Mouse (Mus musculus) urinary bladder, adult 2 months (tissue): ENCODE data around the gene Aox4. TPM values are rescaled to one million over a fixed set of nuclear protein-coding genes. Genes with fewer than 3 reads are reported as not detected.

Experiments
- DNase-seq: peaks from one replicate; pipeline ENCODE4 v3.0.0; 2022; ENCODE audit warnings: low spot score
- polyA plus RNA-seq: library from polyadenylated mRNA; depleted of rRNA; stranded (reverse); fragments of >200 nt; gene quantifications from 2 replicates; pipeline ENCODE4 v1.2.3, GENCODE M21; 2012; rRNA removed

Gene Aox4
- polyA plus RNA-seq, 1 experiment, result 0.07 TPM

- no peak for DNase-seq
These were observed 90.9 kb downstream of the Aox4 start for GRCm38 (mm10) chr1:58301073-58301472.

- DNase-seq, result no peak
These were observed 91.8 kb downstream of the Aox4 start for GRCm38 (mm10) chr1:58302015-58302414.

GRCm38 (mm10) chr1:58303009-58303408, 92.8 kb downstream of the Aox4 start:
- no peak for DNase-seq

- DNase-seq, result no peak
These were observed 93.5 kb downstream of the Aox4 start for GRCm38 (mm10) chr1:58303726-58304125.

- no peak for DNase-seq
These were observed 94.1 kb downstream of the Aox4 start for GRCm38 (mm10) chr1:58304296-58304695.

GRCm38 (mm10) chr1:58307181-58307580, 97.0 kb downstream of the Aox4 start:
- no peak for DNase-seq

GRCm38 (mm10) chr1:58308594-58308993, 98.4 kb downstream of the Aox4 start:
- DNase-seq, result no peak

GRCm38 (mm10) chr1:58309853-58310252, 99.7 kb downstream of the Aox4 start:
- DNase-seq, result no peak

- DNase-seq, result no peak
These were observed 101.1 kb downstream of the Aox4 start for GRCm38 (mm10) chr1:58311221-58311864.

- no peak for DNase-seq
These were observed 103.0 kb downstream of the Aox4 start for GRCm38 (mm10) chr1:58313173-58313572.

- DNase-seq, result no peak
These were observed 105.3 kb downstream of the Aox4 start for GRCm38 (mm10) chr1:58315532-58315931.

Other genes with a start within 250 kb of the Aox4 start
- 0.76 and 1.1 TPM in 2 replicates for gene Sgo2a, start 214.4 kb upstream of the Aox4 start, polyA plus RNA-seq
- gene Kctd18, start 191.4 kb upstream of the Aox4 start, polyA plus RNA-seq, result 20.7 and 22.2 TPM in 2 replicates
- 29.5 and 30.5 TPM in 2 replicates for gene Aox1, start 180.5 kb upstream of the Aox4 start, polyA plus RNA-seq
- 10.7 and 11.1 TPM in 2 replicates for gene Aox3, start 97.3 kb upstream of the Aox4 start, polyA plus RNA-seq
- 0.06 and 0.07 TPM in 2 replicates for gene Aox2, start 67.9 kb downstream of the Aox4 start, polyA plus RNA-seq
- 63.2 and 69.3 TPM in 2 replicates for gene Bzw1, start 182.5 kb downstream of the Aox4 start, polyA plus RNA-seq
- 320 and 406 TPM in 2 replicates for gene Clk1, start 213.7 kb downstream of the Aox4 start, polyA plus RNA-seq
- gene Nif3l1, start 234.8 kb downstream of the Aox4 start, polyA plus RNA-seq, result 22.2 and 22.5 TPM in 2 replicates
- gene Ppil3, start 235.1 kb downstream of the Aox4 start, polyA plus RNA-seq, result 32.4 and 33.3 TPM in 2 replicates